Mouse (Mus musculus) right cerebral cortex, adult 2 months (tissue): ENCODE measurements around the gene Prkd2.

Experiments
- DNase-seq, 2 experiments: peaks; one replicate each; pipeline ENCODE4 v3.0.0; 2021 to 2022; ENCODE audit warnings: low spot score in 2 of 2

Prkd2 gene

DNA sequence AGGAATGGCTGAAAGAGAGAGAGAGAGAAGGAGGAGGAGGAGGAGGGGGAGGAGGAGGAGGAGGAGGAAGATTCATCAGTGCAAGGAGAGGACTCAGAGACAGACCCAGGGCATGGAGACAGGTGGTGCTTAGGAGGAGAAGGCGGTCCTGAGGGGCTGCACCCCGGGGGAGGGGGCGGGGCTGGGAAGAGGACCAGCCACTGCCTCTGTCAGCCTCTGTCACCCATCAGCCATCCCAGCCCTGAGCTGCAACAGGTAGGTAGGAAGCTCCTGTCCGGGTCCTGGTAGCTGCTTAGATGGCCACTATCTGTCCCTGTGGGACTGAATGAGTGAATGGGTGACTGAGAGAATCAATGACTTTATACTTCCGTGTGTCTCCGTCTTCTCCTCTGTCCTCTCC is 50.9 kb downstream of the Prkd2 start:
- no peak for DNase-seq

- no peak for DNase-seq
Observed at GRCm38 (mm10) chr7:16894279-16894678, 51.6 kb downstream of the Prkd2 start.

- DNase-seq: peak; percentile 68 to 78
Observed at GRCm38 (mm10) chr7:16895000-16895399, 52.3 kb downstream of the Prkd2 start.

DNA sequence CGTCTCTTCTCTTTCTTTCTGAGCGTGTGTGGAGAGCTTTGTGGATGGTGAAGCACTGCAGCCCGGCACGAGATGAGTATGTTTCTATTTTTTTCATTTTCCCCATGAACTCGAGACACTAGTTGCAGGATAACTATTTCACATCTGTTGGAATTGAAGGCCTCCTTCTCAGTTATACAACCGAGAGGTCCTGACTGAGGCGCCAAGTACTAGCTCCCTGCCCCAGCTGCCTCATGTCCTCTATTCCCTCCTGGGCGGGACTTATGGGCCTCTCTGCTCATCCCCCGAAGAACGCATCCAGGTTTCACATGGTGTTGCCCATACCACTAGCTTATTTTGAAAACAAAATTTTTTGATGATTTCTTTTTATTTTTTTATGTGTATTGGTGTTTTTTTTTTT is 52.8 kb downstream of the Prkd2 start:
- DNase-seq: no peak

DNA sequence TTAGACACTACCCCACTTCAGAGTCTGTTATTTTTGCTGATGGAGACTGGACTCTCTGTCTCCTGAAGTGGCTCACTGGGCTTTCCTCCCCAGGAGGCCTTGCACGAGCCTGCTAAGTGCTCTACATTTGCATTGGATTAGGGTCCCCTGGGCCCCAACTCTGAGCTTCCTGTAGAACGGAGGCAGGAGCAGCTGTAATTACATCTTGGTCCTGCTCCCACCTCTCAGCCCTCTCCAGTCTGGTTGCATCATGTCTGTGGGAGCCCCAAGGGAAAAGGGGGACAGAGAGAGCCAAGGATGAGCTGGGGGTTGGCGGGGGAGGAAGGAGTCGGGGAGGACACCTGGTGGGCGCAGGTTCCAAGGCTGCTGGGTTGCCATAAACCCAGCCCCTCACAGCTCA is 57.8 kb downstream of the Prkd2 start:
- no peak for DNase-seq

- no peak for DNase-seq
Observed at GRCm38 (mm10) chr7:16903439-16903955, 60.8 kb downstream of the Prkd2 start.

GRCm38 (mm10) chr7:16904120-16904675 is 61.5 kb downstream of the Prkd2 start:
- DNase-seq: no peak

DNA sequence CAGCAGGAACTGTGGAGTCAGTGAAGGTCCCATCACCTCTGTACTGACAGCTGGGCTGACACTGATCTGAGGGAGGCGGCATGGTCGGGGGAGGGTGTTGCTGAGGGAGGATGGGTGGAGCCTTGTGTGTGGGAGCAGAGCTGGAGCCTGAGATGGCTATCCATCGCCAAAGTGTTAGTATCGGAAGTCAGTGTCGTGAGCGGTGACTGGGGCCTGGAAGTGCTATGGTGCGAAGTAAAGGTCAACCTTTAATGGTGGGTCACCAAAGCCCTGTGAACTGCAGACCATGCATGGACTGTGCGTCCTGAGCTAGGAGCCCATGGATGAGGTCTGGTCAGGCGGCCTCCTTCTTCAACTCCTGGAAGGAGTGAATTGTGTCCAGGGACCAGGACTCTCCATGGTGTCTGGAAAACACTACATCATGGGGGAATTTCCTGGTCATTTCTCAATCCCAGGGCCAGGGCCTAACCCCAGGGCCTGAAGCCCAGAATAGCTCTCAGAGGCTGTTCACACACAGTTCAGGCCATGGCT is 62.9 kb downstream of the Prkd2 start:
- no peak for DNase-seq

GRCm38 (mm10) chr7:16906281-16906680 is 63.6 kb downstream of the Prkd2 start, which contains the start of gene Ptgir:
TSS of gene Ptgir (plus strand) at chr7:16906490.
- DNase-seq: no peak

DNA sequence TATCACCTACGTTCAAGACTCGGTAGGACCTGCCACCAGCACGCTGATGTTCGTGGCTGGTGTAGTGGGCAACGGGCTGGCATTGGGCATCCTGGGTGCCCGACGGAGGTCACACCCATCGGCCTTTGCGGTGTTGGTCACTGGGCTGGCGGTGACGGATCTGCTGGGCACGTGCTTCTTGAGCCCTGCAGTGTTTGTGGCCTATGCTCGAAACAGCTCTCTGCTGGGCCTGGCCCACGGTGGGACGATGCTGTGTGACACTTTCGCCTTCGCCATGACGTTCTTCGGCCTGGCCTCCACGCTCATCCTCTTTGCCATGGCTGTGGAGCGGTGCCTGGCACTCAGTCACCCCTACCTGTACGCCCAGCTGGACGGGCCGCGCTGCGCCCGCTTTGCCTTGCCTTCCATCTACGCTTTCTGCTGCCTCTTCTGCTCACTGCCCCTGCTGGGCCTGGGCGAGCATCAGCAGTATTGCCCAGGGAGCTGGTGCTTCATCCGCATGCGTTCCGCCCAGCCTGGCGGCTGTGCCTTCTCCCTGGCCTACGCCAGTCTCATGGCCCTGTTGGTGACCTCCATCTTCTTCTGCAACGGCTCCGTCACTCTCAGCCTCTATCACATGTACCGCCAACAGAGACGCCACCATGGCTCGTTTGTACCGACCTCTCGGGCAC is 64.3 kb downstream of the Prkd2 start:
- no peak for DNase-seq

DNA sequence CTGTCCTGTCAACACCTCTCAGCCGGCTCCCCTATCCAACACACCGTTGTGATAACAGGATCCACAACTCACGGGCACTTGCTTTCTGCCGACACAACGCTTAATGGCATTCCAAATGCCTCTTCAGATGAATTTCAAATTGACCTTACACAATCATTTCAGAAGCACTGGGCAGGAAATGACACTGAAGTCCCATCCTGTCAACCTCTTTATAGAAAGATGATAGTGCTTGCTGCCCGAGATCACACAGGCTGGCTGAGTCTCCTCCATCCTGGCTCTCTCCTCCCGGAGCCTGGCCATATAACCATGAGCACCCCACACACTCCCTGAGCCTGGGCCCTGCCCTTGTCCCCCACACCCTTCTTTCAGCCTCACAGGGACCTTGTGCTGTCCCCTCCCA is 65.1 kb downstream of the Prkd2 start:
- no peak for DNase-seq

DNA sequence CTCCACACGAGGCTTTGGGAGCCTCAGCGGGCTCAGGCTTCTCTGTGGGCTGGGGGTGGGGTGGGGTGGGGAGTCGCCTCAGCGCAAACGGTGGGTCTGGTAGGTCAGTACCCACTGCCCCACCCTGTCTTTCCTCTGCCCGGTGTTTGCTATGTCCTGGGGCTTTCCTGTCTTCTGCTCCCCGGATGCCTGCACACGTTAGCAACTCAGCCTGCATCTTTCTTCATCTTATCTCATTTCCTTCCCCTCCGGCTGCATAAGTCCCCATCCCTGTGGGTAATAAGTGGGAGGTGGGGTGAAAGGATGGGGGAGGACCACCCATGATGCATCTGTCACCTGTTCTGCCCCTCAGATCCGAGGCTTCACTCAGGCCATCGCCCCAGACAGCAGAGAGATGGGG is 65.7 kb downstream of the Prkd2 start:
- no peak for DNase-seq

- no peak for DNase-seq
Observed at GRCm38 (mm10) chr7:16908859-16909258, 66.2 kb downstream of the Prkd2 start.

GRCm38 (mm10) chr7:16909909-16910308 is 67.2 kb downstream of the Prkd2 start:
- DNase-seq: no peak

- no peak for DNase-seq
Observed at GRCm38 (mm10) chr7:16911904-16912303, 69.2 kb downstream of the Prkd2 start.

GRCm38 (mm10) chr7:16912360-16912759 is 69.7 kb downstream of the Prkd2 start:
- DNase-seq: no peak

DNA sequence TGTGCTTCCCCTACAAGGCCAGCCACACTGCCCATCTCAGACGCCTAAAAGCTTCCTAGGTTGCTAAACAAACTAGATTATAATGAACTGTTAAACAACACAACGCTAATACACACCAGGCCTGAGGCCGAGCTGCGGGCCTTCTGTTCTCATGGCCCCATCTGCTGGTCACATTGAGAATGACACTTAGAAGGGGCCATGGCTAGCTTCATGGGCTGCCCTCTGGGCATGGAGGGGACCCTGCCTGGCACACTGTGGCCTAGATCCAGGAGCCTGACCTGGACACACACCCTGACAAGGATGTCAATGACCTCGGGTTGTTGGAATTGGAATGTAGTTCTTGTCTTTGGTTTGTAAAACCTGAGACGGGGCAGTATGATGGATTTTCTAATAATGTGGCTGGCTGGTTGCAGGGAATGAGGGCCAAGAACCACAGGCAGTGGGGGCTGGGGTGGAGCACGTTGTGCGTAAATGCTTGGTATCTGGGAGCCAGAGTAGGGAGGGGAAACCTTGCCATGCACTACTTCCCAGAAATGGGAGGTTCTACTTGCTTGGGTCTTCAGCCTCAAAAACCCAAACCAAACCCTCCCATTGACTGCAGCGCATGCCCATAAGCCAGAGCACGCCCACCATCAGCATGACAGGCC is 71.2 kb downstream of the Prkd2 start:
- peak; percentile 78 to 82 for DNase-seq

GRCm38 (mm10) chr7:16914453-16915343 is 72.0 kb downstream of the Prkd2 start:
- no peak for DNase-seq

DNA sequence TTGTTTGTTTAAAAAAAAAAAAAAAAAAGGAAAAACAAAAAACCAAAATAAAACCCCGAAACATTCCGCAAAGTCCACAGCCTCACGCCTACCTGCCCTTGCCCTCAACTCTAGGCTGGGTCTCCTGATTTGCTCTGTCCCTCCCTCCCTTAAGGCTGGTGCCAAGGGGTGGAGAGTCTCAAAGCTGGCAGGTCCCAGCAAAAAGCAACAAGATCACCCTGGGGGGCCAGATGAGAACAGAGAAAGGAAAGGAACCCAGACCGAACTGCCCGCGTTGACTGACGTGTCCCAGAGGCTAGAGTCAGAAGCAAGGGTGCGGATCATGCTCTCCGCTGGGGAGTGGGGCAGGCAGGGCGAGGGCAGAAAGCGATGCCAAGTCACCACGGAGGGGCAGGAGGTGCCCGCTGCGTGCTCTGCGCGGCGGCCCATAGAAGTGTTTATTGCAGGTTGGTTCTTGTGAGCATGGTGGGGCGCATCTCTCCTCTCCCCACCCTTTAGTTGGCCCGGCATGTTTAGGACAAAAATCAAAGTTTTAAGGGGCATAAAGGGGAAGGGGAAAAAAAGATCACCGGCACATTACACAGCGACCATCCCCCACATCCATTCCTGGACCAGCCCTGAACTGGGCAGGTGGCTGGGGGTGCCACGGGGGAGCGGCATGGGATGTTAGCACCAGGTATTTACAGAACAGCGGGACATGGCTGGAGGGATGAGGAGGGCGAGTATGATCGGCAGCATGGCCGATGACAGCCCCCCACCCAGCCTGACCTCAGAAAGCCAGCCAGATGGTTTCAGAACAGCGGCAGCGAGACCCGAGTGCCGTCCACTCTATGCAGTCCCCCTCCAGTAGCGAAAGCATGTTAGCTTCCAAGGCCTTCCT is 73.0 kb downstream of the Prkd2 start:
- no peak for DNase-seq

DNA sequence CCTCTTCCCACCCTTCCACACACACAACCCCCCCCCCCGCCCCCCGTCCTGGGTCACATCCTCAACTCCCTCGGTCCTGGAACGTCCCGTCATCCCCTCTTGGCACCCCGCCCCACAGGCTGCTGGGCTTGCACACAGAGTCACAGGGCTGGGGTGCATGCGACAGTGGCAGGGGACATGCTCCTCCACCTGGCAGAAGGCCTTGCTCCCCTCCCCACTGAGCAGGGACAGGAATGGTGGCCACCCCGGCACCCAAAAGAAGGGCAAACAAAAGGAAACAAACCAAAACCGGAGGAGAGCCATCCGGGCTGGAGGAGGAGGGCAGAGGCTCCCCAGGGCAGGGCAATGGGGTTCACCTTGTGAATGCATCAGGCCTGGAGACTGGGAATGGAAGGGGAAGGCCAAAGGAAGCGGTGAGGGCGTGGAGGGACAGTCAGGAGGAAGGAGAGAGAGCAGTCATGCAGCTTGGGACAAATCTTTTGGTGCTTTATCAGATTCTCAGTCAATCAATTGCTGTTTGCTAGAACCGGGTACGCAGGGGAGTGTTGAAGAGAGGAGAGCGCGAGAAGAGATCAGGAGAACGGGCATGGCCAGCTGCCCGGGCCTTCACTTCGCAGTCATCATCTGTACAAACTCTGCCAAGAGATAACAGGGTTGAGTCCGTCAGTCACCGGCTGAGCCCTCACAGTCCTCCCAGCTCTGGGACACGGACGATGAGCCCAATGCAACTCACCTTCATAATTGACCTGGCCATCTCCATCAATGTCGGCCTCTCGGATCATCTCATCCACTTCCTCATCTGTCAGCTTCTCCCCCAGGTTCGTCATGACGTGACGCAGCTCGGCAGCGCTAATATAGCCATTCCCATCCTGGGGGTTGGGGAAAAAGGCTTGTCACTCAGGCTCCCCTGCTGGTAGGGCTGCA is 73.9 kb downstream of the Prkd2 start:
- DNase-seq: no peak
